Mouse (Mus musculus): Measurements from ENCODE around the gene Hist1h4d.
"Not testable (repeated sequence)": the region's sequence is repeated elsewhere in the genome, so short reads cannot be mapped to it uniquely, and the experiment has no call there.

The Hist1h4d gene

DNA sequence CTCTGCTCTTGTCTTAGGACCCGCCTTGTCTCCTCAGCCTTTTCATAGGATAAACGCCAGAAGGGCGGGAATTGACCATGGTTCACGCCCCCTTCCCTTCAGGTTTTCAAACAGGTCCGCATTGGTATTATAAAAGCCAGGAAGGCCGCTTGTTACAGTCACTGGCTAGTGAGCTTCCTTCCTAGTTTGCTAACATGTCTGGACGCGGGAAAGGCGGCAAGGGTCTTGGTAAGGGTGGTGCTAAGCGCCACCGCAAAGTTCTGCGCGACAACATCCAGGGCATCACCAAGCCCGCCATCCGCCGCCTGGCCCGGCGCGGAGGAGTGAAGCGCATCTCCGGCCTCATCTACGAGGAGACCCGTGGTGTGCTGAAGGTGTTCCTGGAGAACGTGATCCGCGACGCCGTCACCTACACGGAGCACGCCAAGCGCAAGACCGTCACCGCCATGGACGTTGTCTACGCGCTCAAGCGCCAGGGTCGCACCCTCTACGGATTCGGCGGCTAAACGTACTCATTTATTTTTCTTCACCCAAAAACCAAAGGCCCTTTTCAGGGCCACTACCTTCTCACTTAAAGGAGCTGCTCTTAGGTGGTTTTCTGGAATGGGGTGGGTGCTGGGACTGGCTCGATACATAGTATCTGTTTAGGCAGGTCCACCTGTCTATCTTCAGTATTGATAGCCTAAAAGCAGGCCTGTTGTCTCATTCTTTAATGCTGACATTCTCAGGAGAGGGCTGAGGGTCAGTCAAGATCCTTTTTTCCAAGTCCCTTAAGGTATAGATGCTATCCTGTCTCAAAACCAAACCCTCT is at the start of gene Hist1h4d:
Gene Hist1h4d (plus strand): TSS at position 191 of the 811 bp plus-strand sequence.
- DNase-seq: peak; percentile 95

DNA sequence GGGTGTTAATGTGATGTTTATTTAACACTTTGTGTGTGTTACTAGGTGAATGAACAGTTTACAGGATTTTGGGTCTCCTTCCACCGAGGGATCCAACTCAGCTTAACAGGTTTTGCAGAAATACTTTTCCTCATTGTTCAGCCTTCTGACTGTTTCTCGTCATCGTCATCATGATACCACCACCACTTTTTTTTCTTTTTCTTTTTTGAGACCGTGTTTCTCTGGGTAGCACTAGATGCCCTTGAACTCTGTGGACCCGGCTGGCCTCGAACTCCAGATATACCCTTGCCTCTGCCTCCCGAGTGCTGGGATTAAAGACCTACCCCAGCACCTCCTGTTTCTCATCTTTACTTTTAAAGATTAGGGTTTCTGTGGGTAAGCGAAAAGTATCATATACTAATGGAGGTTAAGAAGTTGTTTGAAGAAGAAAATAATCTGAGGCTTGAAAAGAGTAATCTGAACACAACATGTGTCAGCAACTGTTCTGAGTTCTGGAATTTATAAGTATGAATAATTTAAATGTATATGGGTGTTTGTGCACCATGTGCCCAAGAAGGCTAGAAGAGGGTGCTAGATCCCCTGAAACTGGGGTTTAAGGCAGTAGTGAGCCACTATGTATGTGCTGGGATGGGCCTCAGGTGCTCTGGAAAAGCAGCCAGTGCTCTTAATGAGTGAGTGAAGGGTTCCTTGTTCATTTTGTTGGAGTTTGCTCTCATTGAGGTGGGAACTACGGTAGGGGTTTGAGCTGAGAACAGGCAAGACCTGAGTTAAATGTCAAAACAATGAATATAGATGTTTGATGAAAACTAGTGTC is 48.9 kb upstream of the Hist1h4d start:
- DNase-seq: no peak

DNA sequence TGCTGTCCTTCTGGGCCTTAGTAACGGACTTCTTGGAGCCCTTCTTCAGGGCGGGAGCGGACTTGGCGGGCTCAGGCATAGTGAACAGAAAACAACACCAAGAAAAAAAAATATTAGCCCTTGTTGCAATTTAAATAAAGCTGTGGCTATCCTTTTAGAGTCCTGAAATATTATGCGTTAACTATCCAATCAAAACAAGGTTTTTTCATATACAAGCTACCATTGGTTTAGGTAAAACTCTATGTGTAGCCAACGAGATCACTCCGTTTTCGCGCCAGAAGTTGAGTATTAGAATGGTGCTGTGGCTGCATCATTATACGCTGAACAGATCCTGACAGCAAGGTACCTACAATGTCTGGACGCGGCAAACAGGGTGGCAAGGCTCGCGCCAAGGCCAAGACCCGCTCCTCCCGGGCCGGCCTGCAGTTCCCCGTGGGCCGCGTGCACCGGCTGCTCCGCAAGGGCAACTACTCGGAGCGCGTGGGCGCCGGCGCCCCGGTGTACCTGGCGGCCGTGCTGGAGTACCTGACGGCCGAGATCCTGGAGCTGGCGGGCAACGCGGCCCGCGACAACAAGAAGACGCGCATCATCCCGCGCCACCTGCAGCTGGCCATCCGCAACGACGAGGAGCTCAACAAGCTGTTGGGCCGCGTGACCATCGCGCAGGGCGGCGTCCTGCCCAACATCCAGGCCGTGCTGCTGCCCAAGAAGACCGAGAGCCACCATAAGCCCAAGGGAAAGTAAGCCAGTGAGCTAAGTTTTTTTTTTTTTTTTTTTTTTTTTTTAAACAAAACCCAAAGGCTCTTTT is 47.6 kb upstream of the Hist1h4d start, which contains the start of gene Hist1h2af:
Gene Hist1h2af (plus strand): TSS at position 347 of the 808 bp plus-strand sequence.
- peak; percentile 58 to 71 for DNase-seq

DNA sequence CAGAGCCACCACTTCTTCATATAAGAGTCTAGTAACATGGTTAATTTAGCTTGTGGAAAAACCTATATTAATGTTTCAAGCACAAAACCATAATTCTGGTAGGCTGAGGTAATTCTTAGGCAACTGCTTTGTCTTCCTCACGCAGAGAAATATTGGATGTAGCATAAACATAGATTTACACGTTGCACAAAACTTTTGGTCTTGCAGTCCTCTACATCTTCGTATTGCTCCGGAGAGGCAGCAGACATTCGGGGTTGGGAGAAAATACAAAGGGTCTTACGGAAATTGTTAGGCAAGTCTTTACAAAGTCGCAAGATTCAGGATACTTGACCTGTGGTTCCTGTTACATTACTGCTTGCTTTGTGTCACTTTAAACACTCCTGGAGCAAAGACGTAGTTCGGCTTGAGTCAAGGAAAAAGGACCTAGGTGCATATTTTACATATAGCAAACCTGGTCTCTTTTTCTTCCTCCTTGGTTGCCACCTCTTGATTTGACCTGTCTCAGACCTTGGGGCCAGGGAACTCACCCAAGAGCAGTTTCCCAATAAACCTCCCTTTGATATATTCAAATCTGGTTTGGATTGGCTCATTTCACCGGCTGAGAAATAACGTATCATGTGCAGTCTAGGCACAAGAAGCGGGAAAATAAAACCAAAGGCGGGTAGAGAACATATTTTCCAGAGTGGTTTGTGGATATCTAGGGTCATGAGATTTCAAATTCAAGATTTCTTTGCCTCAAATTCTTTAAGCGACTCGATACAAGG is 46.8 kb upstream of the Hist1h4d start:
- no peak for DNase-seq

DNA sequence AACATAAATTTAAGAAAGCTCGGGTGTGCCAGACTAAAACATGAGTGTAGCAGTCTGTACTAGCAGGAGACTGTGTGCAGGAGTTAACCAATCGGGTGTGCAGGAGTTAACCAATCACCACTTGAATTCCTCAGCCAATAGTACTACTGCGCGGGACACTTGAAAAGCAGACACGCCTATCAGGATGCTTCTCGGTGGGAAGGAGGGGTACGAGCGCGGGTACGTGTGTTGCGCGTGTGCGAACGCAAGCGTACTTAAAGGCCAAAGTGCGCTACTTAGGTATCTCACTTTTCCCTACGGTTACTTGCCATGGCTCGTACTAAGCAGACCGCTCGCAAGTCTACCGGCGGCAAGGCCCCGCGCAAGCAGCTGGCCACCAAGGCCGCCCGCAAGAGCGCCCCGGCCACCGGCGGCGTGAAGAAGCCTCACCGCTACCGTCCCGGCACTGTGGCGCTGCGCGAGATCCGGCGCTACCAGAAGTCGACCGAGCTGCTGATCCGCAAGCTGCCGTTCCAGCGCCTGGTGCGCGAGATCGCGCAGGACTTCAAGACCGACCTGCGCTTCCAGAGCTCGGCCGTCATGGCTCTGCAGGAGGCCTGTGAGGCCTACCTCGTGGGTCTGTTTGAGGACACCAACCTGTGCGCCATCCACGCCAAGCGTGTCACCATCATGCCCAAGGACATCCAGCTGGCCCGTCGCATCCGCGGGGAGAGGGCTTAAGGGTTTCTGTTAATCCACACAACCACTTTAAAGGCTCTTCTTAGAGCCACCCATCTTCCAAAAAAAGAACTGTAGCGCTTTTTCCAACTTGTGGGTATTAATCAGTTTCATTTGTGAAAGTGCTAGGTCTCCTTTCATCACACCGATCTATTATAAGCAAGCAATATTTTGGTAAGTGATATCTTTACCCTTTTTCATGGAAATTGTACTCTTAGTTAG is 46.0 kb upstream of the Hist1h4d start, which contains the start of gene Hist1h3g:
Gene Hist1h3g (plus strand): TSS at position 286 of the 939 bp plus-strand sequence.
- peak; percentile 87 to 90 for DNase-seq

DNA sequence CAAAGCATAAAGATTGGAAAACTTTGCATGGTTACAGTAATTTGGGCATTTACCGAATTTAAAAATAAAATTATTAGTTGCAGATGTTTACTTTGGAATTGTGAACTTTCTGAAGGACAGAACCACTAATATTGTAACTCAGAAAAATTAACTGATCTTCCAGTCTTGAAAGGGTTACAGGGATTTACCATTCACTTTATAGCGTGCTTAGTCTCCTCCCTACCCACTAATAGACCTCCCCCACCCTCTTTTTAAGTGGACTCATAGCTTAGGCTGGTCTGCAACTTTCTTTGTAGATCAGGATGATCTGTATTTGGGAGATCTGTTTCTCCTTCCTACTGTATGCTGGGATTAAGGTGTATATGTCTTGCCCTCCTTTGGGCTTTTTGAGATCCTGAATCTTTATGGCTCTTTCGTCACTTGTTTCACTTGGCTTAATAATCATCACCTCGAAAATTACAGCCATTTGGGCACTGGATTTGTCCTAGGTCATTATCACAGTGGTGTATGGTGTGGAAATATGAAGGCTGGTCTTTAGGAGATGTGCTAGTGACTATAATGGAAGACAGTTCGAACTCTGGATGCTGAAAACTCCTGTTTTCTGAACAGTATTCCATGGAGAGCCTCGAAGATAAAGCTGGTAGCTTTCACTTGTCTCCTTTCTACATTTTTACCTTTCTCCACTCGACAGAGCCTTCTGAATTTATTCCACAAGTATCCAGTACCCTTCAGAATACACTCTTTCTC is 45.1 kb upstream of the Hist1h4d start:
- no peak for DNase-seq

DNA sequence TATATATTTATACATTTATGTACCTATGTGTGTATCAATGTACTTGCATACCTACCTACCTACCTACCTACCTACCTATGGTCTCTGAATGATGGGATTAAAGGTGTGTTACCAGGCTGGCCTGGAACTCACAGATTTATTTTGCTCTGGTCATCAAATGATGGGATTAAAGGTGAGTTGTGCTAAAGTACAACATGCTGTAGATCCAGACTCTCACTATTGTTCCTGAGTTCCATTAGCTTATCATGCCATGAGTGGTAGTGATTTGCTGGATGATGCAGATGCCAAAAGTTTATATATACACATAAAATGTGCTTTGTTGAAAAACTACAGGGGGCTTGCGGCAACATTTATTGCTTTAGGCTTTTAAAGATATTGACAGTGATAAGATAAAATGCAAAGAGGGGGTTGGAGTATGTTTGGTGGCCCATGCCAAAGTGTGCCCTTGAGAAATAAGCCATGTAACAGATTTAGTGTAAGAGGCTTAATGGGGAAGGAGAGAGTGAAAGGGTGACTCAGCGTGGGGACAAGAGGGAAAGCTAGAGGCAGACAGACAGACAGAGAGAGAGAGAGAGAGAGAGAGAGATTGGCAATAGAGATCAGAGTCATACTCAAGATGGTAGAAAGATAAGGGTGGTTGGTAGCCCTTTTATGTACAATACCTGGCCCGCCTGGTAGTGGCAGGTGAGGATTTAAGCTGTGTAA is 44.2 kb upstream of the Hist1h4d start:
- DNase-seq: no peak

DNA sequence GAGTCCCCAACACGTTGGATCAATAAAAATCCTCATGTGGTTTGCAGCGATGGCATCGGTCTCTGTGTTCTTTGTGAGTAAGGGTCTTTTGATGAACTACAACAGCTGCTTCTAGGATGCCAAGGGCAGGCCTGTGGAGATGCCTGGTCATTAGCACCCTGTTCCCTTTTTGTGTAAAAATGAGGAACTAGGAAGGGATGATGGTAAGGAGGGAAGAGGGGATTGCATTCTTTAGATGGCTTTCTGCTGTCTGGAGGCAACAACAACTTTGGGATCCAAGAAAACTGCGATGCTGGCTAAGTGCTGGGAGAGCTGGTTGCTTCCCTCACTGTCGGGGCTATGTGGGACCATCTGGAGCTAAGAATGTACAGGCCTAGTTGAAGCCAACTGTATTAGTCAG is 43.1 kb upstream of the Hist1h4d start:
- no peak for DNase-seq

DNA sequence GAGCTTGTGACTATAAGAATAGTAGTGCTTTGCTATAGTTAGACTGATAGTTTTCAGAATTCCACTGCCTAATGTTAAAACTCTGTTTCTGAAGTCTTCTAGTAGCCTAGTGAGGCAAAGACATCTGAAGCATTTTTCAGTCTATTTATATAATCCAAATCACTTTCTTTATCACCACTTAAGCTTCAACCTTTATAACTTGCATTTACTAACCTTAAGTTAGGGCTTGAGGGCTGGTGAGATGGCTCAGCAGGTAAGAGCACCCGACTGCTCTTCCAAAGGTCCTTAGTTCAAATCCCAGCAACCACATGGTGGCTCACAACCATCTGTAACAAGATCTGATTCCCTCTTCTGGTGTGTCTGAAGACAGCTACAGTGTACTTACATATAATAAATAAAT is 41.6 kb upstream of the Hist1h4d start:
- not testable (repeated sequence) for DNase-seq

DNA sequence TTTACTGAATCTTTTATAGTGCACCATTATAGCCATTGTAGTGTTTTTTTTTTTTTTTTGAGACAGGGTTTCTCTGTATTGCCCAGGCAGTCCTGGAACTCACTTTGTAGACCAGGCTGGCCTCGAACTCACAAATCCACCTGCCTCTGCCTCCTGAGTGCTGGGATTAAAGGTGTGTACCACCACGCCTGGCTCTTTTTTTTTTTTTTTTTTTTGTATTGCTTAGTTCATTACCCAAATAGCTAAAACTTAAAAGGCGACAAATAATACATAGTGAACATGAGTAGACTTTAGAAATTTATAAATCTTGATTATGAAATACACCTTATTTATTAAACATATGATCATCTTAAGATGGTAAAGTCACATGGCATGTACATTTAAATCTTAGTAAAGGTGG is 39.9 kb upstream of the Hist1h4d start:
- no peak for DNase-seq

DNA sequence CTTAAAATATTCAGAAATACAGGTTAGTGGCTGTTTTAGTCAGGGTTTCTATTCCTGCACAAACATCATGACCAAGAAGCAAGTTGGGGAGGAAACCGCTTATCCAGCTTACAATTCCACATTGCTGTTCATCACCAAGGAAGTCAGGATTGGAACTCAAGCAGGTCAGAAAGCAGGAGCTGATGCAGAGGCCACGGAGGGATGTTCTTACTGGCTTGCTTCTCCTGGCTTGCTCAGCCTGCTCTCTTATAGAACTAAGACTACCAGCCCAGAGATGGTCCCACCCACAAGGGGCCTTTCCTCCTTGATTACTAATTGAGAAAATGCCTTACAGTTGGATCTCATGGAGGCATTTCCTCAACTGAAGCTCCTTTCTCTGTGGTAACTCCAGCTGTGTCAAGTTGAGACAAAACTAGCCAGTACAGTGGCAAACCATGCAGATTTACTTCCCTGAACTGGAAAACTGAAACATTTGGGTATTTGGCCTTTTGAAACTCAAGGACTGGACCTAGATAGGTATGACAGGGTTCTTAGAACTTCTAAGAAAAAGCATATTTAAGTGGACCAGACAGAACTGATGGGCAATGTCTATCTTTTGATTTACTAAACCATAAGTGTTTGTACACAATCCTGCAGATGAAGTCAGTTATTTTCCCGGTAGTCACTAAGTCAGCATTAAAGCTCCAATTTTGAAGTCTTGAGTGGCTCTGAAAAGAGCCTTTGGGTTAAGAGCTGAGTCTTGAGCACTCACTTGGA is 39.0 kb upstream of the Hist1h4d start:
- DNase-seq: not testable (repeated sequence)

DNA sequence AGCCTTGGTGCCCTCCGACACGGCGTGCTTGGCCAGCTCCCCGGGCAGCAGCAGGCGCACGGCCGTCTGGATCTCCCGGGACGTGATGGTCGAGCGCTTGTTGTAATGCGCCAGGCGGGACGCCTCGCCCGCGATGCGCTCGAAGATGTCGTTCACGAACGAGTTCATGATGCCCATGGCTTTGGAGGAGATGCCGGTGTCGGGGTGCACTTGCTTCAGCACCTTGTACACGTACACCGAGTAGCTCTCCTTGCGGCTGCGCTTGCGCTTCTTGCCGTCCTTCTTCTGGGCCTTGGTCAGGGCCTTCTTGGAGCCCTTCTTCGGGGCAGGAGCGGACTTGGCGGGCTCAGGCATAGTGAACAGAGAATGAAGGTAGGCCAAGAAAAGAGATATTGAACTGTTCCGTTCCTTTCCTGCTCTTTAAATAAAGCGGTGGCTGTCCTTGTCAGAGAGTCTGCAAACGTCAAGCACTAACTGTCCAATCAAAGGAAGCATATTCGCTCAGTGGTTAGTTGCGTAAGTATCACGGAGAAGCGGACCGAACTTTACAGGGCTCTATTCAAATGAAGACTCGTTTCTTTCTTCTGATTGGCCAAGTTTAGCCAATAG is 38.3 kb upstream of the Hist1h4d start, which contains the start of gene Hist1h2bh:
Gene Hist1h2bh (minus strand): TSS at position 394 of the 609 bp plus-strand sequence.
- DNase-seq: peak; percentile 70 to 72

DNA sequence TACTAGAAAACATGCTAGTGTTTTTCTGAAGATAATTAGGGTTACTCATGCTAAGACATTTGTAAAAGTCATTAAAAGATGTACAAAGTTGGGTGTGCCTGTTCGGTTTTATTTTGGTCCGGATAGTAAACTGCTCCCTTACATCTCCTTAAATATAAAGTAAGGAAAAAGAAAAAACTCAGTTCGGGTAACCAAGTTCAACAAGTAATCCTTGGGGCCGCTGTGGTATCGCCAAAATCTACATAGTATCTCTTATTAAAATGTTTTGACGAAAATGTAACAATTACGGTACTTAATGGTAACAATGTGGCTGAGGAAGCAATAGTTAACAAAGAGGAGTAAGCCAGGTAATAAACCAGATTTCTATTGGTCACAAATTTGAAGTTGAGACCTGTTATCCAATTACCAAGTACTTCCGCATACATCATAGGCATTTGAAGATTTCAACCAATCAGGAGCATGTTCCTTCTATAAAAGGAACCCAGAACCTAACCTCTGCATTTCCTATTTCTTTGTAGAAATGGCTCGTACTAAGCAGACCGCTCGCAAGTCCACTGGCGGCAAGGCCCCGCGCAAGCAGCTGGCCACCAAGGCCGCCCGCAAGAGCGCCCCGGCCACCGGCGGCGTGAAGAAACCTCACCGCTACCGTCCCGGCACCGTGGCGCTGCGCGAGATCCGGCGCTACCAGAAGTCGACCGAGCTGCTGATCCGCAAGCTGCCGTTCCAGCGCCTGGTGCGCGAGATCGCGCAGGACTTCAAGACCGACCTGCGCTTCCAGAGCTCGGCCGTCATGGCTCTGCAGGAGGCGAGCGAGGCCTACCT is 37.2 kb upstream of the Hist1h4d start, which contains the start of gene Hist1h3f:
Gene Hist1h3f (plus strand): TSS at position 88 of the 822 bp plus-strand sequence.
- peak; percentile 74 to 78 for DNase-seq

DNA sequence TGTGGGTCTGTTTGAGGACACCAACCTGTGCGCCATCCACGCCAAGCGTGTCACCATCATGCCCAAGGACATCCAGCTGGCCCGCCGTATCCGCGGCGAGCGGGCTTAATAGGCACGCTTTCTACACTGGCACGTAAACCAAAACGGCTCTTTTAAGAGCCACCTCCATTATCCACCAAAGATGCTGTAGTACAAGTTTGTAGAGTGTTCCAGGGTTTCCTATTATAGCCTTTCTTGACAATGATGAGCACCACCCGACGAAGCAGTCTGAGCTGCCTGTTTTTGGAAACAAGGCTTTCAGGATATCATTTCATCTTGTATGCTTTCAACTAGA is 36.6 kb upstream of the Hist1h4d start:
- DNase-seq: not testable (repeated sequence)

DNA sequence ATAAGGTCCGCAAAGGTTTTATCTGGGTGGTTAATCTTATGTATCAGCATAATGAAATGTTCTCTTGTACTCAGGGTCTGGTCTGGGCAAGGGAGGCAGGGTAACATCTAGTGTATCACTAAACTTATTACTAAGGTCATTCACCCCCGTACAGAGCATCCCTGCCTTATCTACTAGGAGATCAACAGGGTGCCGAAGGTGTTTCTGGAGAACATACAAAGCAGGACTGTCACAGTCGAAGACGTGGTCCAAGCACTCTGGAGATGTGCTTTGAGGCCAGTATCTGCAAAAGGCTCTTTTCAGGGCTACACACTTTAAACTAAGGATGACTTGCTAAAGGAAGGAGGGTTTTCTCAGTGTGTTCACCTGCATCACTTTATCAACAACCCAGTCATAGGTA is 34.7 kb upstream of the Hist1h4d start:
- no peak for DNase-seq

DNA sequence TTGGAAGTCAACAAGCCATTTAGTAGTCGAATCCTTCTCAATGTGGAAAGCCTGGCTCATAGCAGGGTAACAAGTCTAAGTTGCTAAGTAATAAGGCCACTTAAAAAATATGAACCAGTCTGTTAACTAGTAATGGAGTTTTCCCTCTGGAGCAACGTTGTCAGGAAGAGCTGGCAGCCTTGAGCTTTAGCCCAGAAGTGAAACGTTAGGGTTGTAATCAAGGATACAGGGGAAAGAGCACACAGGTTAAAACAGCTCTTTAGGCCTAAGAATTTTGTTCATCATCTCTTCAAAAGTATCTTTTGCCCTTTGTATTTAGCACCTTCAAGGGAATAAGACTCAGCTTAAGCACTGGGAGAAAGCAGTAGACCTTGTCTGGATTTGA is 30.6 kb upstream of the Hist1h4d start:
- DNase-seq: no peak

DNA sequence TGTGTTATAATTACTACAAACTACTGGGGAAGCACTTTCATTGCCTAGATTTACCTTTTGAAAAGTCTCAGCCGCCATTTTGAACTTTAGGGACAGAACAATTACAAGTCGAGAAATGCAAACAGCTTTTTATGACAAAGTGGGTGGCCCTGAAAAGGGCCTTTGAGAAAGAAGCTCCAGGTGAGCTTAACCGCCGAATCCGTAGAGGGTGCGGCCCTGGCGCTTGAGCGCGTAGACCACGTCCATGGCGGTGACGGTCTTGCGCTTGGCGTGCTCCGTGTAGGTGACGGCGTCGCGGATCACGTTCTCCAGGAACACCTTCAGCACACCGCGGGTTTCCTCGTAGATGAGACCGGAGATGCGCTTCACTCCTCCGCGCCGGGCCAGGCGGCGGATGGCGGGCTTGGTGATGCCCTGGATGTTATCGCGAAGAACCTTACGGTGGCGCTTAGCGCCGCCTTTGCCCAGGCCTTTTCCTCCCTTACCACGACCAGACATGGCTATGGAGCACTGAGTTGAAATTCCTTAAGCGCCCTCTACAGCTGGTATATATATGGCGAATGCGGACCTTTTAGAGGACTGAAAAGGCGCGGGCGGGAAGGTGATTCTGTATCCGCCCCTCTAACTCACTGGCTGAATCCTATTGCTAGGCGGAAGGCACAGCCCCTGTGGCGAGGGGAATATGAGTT is 30.1 kb upstream of the Hist1h4d start, which contains the start of gene Hist1h4f:
Gene Hist1h4f (minus strand): TSS at position 503 of the 689 bp plus-strand sequence.
- peak; percentile 84 to 88 for DNase-seq
